Comparison of ENCODE assay signal across 12 mouse cellular contexts in the genomic region with DNA sequence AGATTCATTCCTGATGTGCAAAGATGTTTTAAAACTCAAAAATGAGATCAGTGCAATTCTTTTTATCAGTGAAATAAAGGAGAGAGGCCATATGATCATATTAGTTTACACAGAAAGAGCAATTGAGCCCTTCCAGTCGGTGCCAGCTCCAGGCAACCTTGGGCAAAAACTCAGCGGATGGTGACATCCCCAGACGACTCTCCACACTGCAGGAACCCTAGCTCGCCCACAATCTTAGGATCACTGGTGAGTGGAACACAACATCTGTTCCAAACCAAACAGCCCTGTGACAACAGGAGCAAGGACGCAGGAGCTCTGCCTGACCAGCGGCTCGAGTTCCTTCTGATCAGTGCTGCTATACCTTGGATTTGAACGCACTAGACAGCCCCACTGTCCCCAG.
"Had no signal": no experiment of that assay in that cellular context is flagged by ENCODE, and none has a peak within 500 bp of the region (broad histone marks: within the 10 kb centered on the region; RNA-seq: fewer than 3 reads in every experiment).

No protein-coding gene starts in this region.

- DNase-seq: lung, embryonic 14.5 days; lung, postnatal 10 days; lung, postnatal 4 days; midbrain, embryonic 14.5 days; retina, postnatal 1 day; right cerebral cortex, adult 18-20 months; right cerebral cortex, postnatal 25 days; right cerebral cortex, postnatal 4 days; spleen, adult 18-20 months; thymus, adult 18-20 months; thymus, postnatal 14 days; thymus, postnatal 36 days had no signal
